Mouse (Mus musculus) C2C12 (cell line): ENCODE measurements around the gene Sorbs1.

Experiments used
- CEBPB ChIP-seq: IDR thresholded peaks from one replicate; pipeline ENCODE4 v1.6.1; 2011; ENCODE audit warnings: low read depth, mild to moderate bottlenecking, control low read depth, moderate library complexity
- CTCF ChIP-seq: IDR thresholded peaks from one replicate; pipeline ENCODE4 v1.5.1; 2011; ENCODE audit not compliant: control insufficient read depth, insufficient read depth, insufficient read length
- FOSL1 ChIP-seq: IDR thresholded peaks from one replicate; pipeline ENCODE4 v1.8.0; 2011; ENCODE audit warnings: mild to moderate bottlenecking, low read length; ENCODE audit not compliant: poor library complexity, insufficient read depth, severe bottlenecking
- MYOD1 ChIP-seq: IDR thresholded peaks from one replicate; pipeline ENCODE4 v1.6.1; 2011; ENCODE audit warnings: low read depth; ENCODE audit not compliant: control insufficient read depth, insufficient read length
- USF1 ChIP-seq: IDR thresholded peaks from one replicate; pipeline ENCODE4 v1.6.1; 2011; ENCODE audit warnings: low read depth, mild to moderate bottlenecking, control low read depth, moderate library complexity

- TF ChIP-seq MYOD1 (no peak), CTCF (no peak), FOSL1 (no peak), CEBPB (no peak), USF1 (no peak)
Measured at GRCm38 (mm10) chr19:40317001-40317400, 196.6 kb downstream of the Sorbs1 start.
